Comparison of ENCODE assay signal across 20 mouse cellular contexts in the genomic region with DNA sequence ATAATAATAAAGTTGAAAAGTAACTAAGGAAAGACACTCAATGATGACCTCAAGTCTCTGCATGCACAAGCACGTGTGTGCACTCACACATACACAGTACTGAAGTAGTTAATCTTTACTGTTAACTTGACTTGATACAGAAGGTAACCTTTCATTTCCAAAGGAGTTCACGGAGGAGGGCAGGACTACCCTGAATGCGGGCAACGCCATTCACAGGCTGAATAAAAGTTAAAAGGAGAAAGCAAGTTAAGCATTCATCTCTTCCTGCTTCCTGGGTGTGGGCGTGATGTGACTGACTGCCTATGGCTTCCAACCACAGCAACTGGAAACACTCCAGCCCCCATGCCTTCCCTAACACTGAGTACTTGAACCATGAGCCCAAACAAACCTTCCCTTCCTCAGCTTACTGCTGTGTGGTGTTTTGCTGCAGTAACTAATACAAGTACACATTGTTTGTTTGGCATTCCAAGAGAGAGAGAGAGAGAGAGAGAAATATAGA.
"Had no signal": no experiment of that assay in that cellular context is flagged by ENCODE, and none has a peak within 500 bp of the region (broad histone marks: within the 10 kb centered on the region; RNA-seq: fewer than 3 reads in every experiment).

No protein-coding gene starts in this region.

- H3K4me3 ChIP-seq: layer of hippocampus, adult 2 months; left cerebral cortex, adult 2 months; liver, embryonic 13.5 days; megakaryocyte, embryonic 14.5 days; midbrain, embryonic 10.5 days; myocyte; neural tube, embryonic 13.5 days; stomach, embryonic 15.5 days had no signal

- H3K9me3 ChIP-seq: liver, embryonic 13.5 days; megakaryocyte, embryonic 14.5 days; midbrain, embryonic 10.5 days; neural tube, embryonic 13.5 days; stomach, embryonic 15.5 days had no signal

- H3K27me3 ChIP-seq: liver, embryonic 13.5 days; megakaryocyte, embryonic 14.5 days; neural tube, embryonic 13.5 days; stomach, embryonic 15.5 days had no signal

- H3K9ac ChIP-seq: liver, embryonic 13.5 days; neural tube, embryonic 13.5 days; stomach, embryonic 15.5 days had no signal

- H3K4me1 ChIP-seq: midbrain, embryonic 10.5 days; stomach, embryonic 15.5 days had no signal

- H3K4me2 ChIP-seq: liver, embryonic 13.5 days; neural tube, embryonic 13.5 days; stomach, embryonic 15.5 days had no signal

- ATAC-seq: intestine, embryonic 16.5 days; midbrain, embryonic 16.5 days had no signal

- DNase-seq: kidney, adult 2 months; layer of hippocampus, adult 9-11 months; layer of hippocampus, postnatal 36 days; liver, embryonic 13.5 days; lung, adult 2 months; retina, postnatal 1 day; right cerebral cortex, postnatal 25 days; spleen, adult 18-20 months; thymus, adult 18-20 months; thymus, postnatal 36 days had no signal

- H3K27ac ChIP-seq: kidney, postnatal 0 days; layer of hippocampus, adult 2 months; left cerebral cortex, adult 2 months; liver, embryonic 13.5 days; midbrain, embryonic 10.5 days; neural tube, embryonic 13.5 days; stomach, embryonic 15.5 days had no signal
